ENCODE assay signal across 8 mouse cellular contexts in the genomic region with DNA sequence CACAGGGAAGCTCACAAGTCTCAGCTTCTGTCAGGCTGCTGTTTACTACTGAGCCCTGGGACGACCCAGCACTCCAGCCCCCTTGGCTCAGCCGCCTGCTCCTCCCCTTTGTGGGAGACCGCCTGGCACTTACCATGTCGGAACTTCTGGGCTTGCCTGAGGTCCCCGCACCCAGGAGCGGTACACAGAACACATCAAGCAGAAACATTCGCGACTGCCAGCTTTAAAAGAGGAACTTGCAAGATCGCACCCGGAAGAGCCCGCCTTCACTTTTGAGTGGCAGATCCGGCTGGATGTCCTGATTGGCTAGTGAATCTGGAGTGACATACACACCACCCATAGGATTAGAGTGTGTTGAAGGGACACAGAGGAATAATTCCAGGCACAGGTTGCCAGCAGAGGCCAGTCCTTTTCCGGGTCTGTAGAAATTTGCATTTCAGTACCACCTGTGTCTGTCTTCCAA. TPM values are rescaled to one million over a fixed set of nuclear protein-coding genes. Genes with fewer than 3 reads are reported as not detected.
DNase-seq lines count a peak whose midpoint lies in the region; ATAC-seq and TF ChIP-seq lines count a peak whose summit lies in the region.

A gene (minus strand): TSS at position 274 of the 463 bp plus-strand sequence.

- WGBS in hindbrain, postnatal 0 days: 0% methylated on average over 13 of the region's 13 CpGs

- TF ChIP-seq CTCF in gastrocnemius, adult 2 months (IDR thresholded peaks at IDR 0.05): no peak
- peak; percentile 11; the same call in 1 of the 2 replicates for TF ChIP-seq CTCF in hindbrain, postnatal 0 days (IDR thresholded peaks at IDR 0.05; ENCODE audit: low read depth)
- TF ChIP-seq CTCF in left cerebral cortex, adult 2 months (IDR thresholded peaks at IDR 0.05): no peak

- peak; percentile 93 for DNase-seq in ZHBTc4 (ENCODE audit: low read depth, low spot score)
- DNase-seq in gastrocnemius, adult 2 months: peak; percentile 88
- DNase-seq in hindbrain, postnatal 0 days (ENCODE audit: low spot score): peak; percentile 96
- peak; percentile 74 to 83 for DNase-seq in left cerebral cortex, adult 2 months (ENCODE audit: extremely low spot score in 1 of 2, low spot score in 2 of 2)
- peak; percentile 85 to 94 for DNase-seq in right cerebral cortex, adult 2 months (ENCODE audit: low spot score in 2 of 2)
- DNase-seq in urinary bladder, postnatal 14 days (ENCODE audit: low spot score): peak; percentile 81

- no peaks in the 10 kb centered on the region for H3K4me1 ChIP-seq in hindbrain, postnatal 0 days (ENCODE audit: insufficient read depth, low read length)

- intact Hi-C loops in gastrocnemius, adult 2 months (cut with DNase I): no loop called here
- intact Hi-C loops in left cerebral cortex, adult 2 months (cut with DNase I): loop anchor here (10.0 kb wide), 1 partner anchor 868 kb away; no protein-coding TSS in a partner anchor

- peak; percentile 96 for ATAC-seq in common myeloid progenitor, adult 5-6 weeks (replicated peaks; ENCODE audit: low read depth, poor library complexity, severe bottlenecking)
- peak; percentile 100 for ATAC-seq in hindbrain, postnatal 0 days
- ATAC-seq in megakaryocyte, adult 5-6 weeks (ENCODE audit: poor library complexity, severe bottlenecking): peak; percentile 89

- peak within 1 kb of the TSS; percentile 61 for H3K4me2 ChIP-seq in hindbrain, postnatal 0 days (ENCODE audit: low read depth, low read length)

- no peaks in the 10 kb centered on the region for H3K27me3 ChIP-seq in hindbrain, postnatal 0 days (ENCODE audit: insufficient read depth, low read length)

- no peaks in the 10 kb centered on the region; the same call in 1 of the 2 replicates for H3K36me3 ChIP-seq in hindbrain, postnatal 0 days (ENCODE audit: insufficient read depth, low read length)

- peak within 1 kb of the TSS; percentile 78 for H3K4me3 ChIP-seq in gastrocnemius, adult 2 months
- peak within 1 kb of the TSS; percentile 64 for H3K4me3 ChIP-seq in hindbrain, postnatal 0 days (ENCODE audit: low read length)
- peak within 1 kb of the TSS; percentile 72 for H3K4me3 ChIP-seq in left cerebral cortex, adult 2 months

- H3K9me3 ChIP-seq in hindbrain, postnatal 0 days (ENCODE audit: low read length): no peaks in the 10 kb centered on the region

- peak within 1 kb of the TSS; percentile 92 for H3K27ac ChIP-seq in gastrocnemius, adult 2 months
- peak within 1 kb of the TSS; percentile 79 for H3K27ac ChIP-seq in hindbrain, postnatal 0 days
- peak within 1 kb of the TSS; percentile 58 for H3K27ac ChIP-seq in left cerebral cortex, adult 2 months

- H3K9ac ChIP-seq in hindbrain, postnatal 0 days (replicated peaks; ENCODE audit: low read length): peak within 1 kb of the TSS; percentile 65

RNA-seq across cellular contexts. Expression of the gene that starts here (rescaled TPM):
- 23.1 and 24.7 TPM in 2 replicates for total RNA-seq in common myeloid progenitor, adult 5-6 weeks (2017)
- total RNA-seq in gastrocnemius, adult 2 months (2021): 1 to 10 TPM; 6.9 to 7.4 TPM
- 2.7 and 3.4 TPM in 2 replicates for total RNA-seq in hindbrain, postnatal 0 days (2014; rRNA removed)
- 5.6 and 5.8 TPM in 2 replicates for polyA plus RNA-seq in hindbrain, postnatal 0 days (2015; fragmentation: Nextera tagmentation; extraction: Ambion mirVana)
- 10 to 100 TPM; 10.7 to 11.0 TPM for total RNA-seq in left cerebral cortex, adult 2 months (2021)
- 18.4 and 25.2 TPM in 2 replicates for total RNA-seq in megakaryocyte, adult 5-6 weeks (2015)
- total RNA-seq in megakaryocyte, adult 5-6 weeks (2017): 31.3 and 42.7 TPM in 2 replicates

Comparison
In these comparisons a context has a peak if more than half of its experiments do, and no peak if none do; other contexts are left out.
1. Peak in every context shown above with its lines: DNase-seq, ATAC-seq, H3K4me3 ChIP-seq and H3K27ac ChIP-seq.